Mouse (Mus musculus) ES-Bruce4 (cell line): Measurements from ENCODE around the gene Ptk6. TPM values are rescaled to one million over a fixed set of nuclear protein-coding genes. Genes with fewer than 3 reads are reported as not detected.

Experiments used
- H3K27ac ChIP-seq: 2 replicates; pipeline ENCODE4 v1.5.1; 2012; ENCODE audit warnings: low read length, inconsistent platforms; ENCODE audit not compliant: insufficient read depth
- H3K27me3 ChIP-seq: 2 replicates; pipeline ENCODE4 v1.6.1; 2012; ENCODE audit warnings: mild to moderate bottlenecking, low read length, inconsistent platforms; ENCODE audit not compliant: control insufficient read depth, poor library complexity, insufficient read depth, severe bottlenecking
- H3K36me3 ChIP-seq: 2 replicates; pipeline ENCODE4 v1.6.1; 2012; ENCODE audit warnings: inconsistent platforms, mild to moderate bottlenecking, low read length, moderate library complexity; ENCODE audit not compliant: control insufficient read depth, poor library complexity, insufficient read depth, severe bottlenecking
- H3K4me1 ChIP-seq: one replicate; pipeline ENCODE4 v1.8.1; 2011; ENCODE audit warnings: low read length; ENCODE audit not compliant: control insufficient read depth, insufficient read depth
- H3K4me3 ChIP-seq: 2 replicates; pipeline ENCODE4 v1.5.1; 2011; ENCODE audit warnings: low read depth, mild to moderate bottlenecking, low read length
- H3K9ac ChIP-seq: 2 replicates; pipeline ENCODE4 v1.6.1; 2012; ENCODE audit warnings: low read depth, mild to moderate bottlenecking, inconsistent platforms; ENCODE audit not compliant: poor library complexity, severe bottlenecking
- H3K9me3 ChIP-seq: replicated peaks from 2 replicates; pipeline ENCODE4 v1.6.1; 2012; ENCODE audit warnings: mild to moderate bottlenecking, low read length, inconsistent platforms; ENCODE audit not compliant: control insufficient read depth, poor library complexity, insufficient read depth, severe bottlenecking
- CTCF ChIP-seq: IDR thresholded peaks from one replicate; pipeline ENCODE4 v1.8.1; 2011; ENCODE audit warnings: low read depth, low read length
- EP300 ChIP-seq: IDR thresholded peaks from 2 replicates; pipeline ENCODE4 v1.6.1; 2011; ENCODE audit warnings: low read depth, low read length; ENCODE audit not compliant: insufficient read depth
- POLR2A ChIP-seq: IDR thresholded peaks from one replicate; pipeline ENCODE4 v1.8.1; 2011; ENCODE audit warnings: low read length; ENCODE audit not compliant: insufficient read depth
- polyA plus RNA-seq: library from polyadenylated mRNA; stranded (reverse); fragments of >200 nt; gene quantifications from 2 replicates; pipeline ENCODE4 v1.2.4, GENCODE M21; 2011; ENCODE audit warnings: low read depth; ENCODE audit not compliant: missing spikeins, insufficient read depth, insufficient read length

Gene Ptk6
- polyA plus RNA-seq, 1 experiment, result not detected

DNA sequence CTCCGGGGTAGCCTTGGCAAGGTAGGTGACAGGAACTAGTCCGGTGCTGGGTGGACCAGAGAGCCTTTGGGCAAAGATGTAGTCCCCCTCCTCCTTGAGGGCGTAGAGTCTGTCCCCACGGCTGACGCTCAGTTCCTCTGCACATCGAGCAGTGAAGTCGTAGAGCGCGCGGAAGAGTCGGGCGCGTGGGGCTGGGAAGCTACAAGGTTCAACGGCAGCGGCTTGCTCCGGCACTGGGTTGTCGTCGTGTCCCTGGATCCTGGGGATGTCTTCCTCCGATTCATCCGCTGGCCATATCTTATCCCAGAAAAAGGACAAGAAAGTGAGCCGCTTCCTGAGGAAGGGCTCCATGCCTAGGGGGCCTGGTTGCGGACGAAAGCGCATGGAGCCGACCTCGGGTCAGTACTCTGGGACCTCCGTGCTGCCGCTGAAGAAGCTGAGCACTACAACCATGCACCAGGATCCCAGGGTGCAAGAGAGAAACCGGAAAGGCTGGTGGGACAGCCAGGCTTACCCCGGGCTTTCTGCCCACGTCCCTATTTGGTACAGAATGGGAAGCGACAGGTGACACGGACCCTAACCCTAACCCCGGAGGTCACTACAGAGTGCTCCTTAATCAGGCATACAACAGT, 9.9 kb upstream of the Ptk6 start:
- no peaks in the 10 kb centered on the region for H3K36me3 ChIP-seq
- H3K9ac ChIP-seq, result peak overlapping the region; percentile 35
- H3K27me3 ChIP-seq, result no peaks in the 10 kb centered on the region
- TF ChIP-seq CTCF, result no peak
- TF ChIP-seq EP300, result no peak
- no peak for TF ChIP-seq POLR2A
- H3K4me1 ChIP-seq, result peaks cover 1% of the 10 kb centered on the region
- peak overlapping the region; percentile 67 for H3K4me3 ChIP-seq
- H3K9me3 ChIP-seq, result no peaks in the 10 kb centered on the region
- no peak overlapping the region for H3K27ac ChIP-seq

DNA sequence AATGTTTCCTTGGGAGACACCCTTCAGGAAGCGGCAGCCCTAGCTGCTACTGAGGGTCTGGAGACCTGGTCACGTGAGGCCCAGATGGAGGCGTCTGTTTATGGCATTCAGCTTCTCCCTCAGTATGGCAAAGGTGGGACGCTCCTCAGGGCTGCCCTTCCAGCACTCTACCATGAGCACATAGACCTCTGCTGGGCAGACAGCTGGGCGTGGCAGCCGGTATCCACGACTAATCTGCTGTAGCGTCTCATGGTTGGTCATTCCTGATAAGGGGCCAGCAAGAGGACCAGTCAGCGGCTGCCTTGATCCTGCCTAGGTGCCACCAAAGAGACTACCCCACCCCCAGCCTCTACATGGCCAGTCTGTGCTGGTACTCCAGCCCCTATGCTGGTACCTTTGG, 3.5 kb upstream of the Ptk6 start:
- Histone ChIP-seq H3K27ac (no peak overlapping the region), H3K9ac (no peak overlapping the region), H3K4me3 (no peak overlapping the region), H3K4me1 (no peaks in the 10 kb centered on the region), H3K27me3 (no peaks in the 10 kb centered on the region), H3K9me3 (no peaks in the 10 kb centered on the region), H3K36me3 (no peaks in the 10 kb centered on the region)
- TF ChIP-seq POLR2A (no peak), CTCF (no peak), EP300 (no peak)

DNA sequence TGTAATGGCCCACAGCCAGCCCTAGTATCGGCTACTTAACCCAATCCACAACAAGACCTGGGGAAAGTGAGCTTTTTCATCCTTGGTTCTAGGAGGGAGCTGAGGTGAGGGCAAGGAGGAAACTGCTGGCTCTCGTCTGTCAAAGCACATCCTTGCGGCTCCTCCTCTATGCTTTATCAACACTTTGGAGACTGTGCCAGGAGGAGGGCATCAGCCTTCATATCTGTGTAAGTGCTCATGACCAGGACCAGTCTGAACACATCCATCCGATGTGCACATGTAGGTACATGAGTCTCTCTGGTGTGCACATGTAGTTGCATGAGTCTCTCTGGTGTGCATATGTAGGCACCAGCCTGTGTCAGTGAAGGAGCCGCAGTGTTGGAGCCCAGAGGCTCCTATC, 3.1 kb upstream of the Ptk6 start:
- Histone ChIP-seq H3K27ac (no peak overlapping the region), H3K9ac (no peak overlapping the region), H3K27me3 (no peaks in the 10 kb centered on the region), H3K9me3 (no peaks in the 10 kb centered on the region), H3K4me1 (no peaks in the 10 kb centered on the region), H3K36me3 (no peaks in the 10 kb centered on the region), H3K4me3 (no peak overlapping the region)
- no peak for TF ChIP-seq POLR2A
- no peak for TF ChIP-seq CTCF
- no peak for TF ChIP-seq EP300

DNA sequence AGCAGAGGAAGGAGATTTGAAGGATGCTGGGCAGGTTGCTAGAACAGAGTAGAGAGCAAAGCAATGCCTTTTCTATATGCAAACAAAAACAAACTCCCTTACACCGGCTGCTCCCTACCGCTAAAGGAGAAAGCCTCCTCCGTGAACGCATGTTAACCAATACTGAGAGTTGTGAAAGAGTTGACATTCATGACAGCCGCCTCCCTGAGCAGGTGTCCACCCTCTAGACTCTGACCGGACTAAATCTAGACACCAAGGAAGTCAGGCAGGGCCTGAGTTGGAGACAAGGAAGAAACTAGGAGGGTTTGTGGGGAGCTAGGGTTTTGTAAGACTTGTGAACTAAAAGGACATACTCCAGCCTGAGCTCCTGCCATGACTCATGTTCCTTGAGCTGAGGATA, 297 bp upstream of the Ptk6 start:
- TF ChIP-seq POLR2A, result no peak
- no peak for TF ChIP-seq EP300
- Histone ChIP-seq H3K36me3 (no peaks in the 10 kb centered on the region), H3K9me3 (no peaks in the 10 kb centered on the region), H3K27me3 (no peaks in the 10 kb centered on the region), H3K9ac (no peak overlapping the region), H3K4me3 (no peak overlapping the region), H3K27ac (no peak overlapping the region), H3K4me1 (no peaks in the 10 kb centered on the region)

DNA sequence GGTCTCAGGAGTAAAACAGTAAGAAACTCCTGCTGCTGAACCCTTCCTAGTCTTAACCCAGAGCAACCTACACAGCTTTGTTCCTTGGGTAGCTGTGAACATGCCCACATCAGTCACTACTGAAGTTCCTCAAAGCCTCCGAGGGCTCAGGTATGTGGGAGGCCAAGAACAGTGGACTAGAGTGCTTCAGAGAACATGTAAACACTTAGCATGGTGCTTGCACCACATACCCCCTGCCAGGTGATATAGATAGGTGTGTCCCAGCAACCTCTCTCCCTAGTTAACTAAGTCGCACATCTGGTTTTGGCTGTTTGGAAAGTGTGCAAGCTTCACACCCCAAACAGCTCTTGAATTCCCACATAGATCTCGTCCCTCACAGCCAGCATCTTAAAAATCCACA, 983 bp downstream of the Ptk6 start:
- Histone ChIP-seq H3K9me3 (no peaks in the 10 kb centered on the region), H3K27me3 (no peaks in the 10 kb centered on the region), H3K27ac (no peak overlapping the region), H3K4me1 (no peaks in the 10 kb centered on the region), H3K36me3 (no peaks in the 10 kb centered on the region), H3K4me3 (no peak overlapping the region), H3K9ac (no peak overlapping the region)
- TF ChIP-seq POLR2A, result no peak
- no peak for TF ChIP-seq EP300
- TF ChIP-seq CTCF, result no peak

GRCm38 (mm10) chr2:181196628-181197300, 5.8 kb downstream of the Ptk6 start:
- no peak overlapping the region for H3K9ac ChIP-seq
- H3K4me3 ChIP-seq, result no peak overlapping the region
- no peak overlapping the region for H3K27ac ChIP-seq
- H3K36me3 ChIP-seq, result no peaks in the 10 kb centered on the region
- no peak for TF ChIP-seq POLR2A
- TF ChIP-seq EP300, result no peak
- no peak for TF ChIP-seq CTCF
- no peaks in the 10 kb centered on the region for H3K27me3 ChIP-seq
- no peaks in the 10 kb centered on the region for H3K9me3 ChIP-seq
- H3K4me1 ChIP-seq, result no peaks in the 10 kb centered on the region
